Mouse (Mus musculus) urinary bladder, postnatal 25 days (tissue): Measurements from ENCODE around the gene Gpr183.

Source experiments
- DNase-seq: peaks from one replicate; pipeline ENCODE4 v3.0.0; 2022; ENCODE audit warnings: low spot score

Gpr183 gene

GRCm38 (mm10) chr14:121964990-121965389 is at the start of gene Gpr183:
Gene Gpr183 (minus strand): TSS chr14:121965195.
- DNase-seq, result no peak

- no peak for DNase-seq
These were observed 48.5 kb upstream of the Gpr183 start for GRCm38 (mm10) chr14:122013417-122013951.

GRCm38 (mm10) chr14:122012814-122013213 is 47.8 kb upstream of the Gpr183 start:
- no peak for DNase-seq

GRCm38 (mm10) chr14:122012193-122012592 is 47.2 kb upstream of the Gpr183 start:
- no peak for DNase-seq

GRCm38 (mm10) chr14:122011768-122012167 is 46.8 kb upstream of the Gpr183 start:
- DNase-seq, result no peak

- no peak for DNase-seq
These were observed 45.3 kb upstream of the Gpr183 start for GRCm38 (mm10) chr14:122010301-122010700.

- no peak for DNase-seq
These were observed 44.5 kb upstream of the Gpr183 start for GRCm38 (mm10) chr14:122009502-122009901.

- no peak for DNase-seq
These were observed 43.3 kb upstream of the Gpr183 start for GRCm38 (mm10) chr14:122008261-122008660.

GRCm38 (mm10) chr14:122003812-122004211 is 38.8 kb upstream of the Gpr183 start:
- no peak for DNase-seq

- no peak for DNase-seq
These were observed 37.2 kb upstream of the Gpr183 start for GRCm38 (mm10) chr14:122002224-122002623.

- DNase-seq, result no peak
These were observed 35.5 kb upstream of the Gpr183 start for GRCm38 (mm10) chr14:122000346-122001105.

- no peak for DNase-seq
These were observed 34.5 kb upstream of the Gpr183 start for GRCm38 (mm10) chr14:121999455-121999854.

GRCm38 (mm10) chr14:121996786-121997185 is 31.8 kb upstream of the Gpr183 start:
- DNase-seq, result no peak

GRCm38 (mm10) chr14:121995557-121995870 is 30.5 kb upstream of the Gpr183 start:
- DNase-seq, result no peak

GRCm38 (mm10) chr14:121994846-121995556 is 30.0 kb upstream of the Gpr183 start:
- DNase-seq, result no peak

GRCm38 (mm10) chr14:121994171-121994700 is 29.2 kb upstream of the Gpr183 start:
- no peak for DNase-seq

- DNase-seq, result no peak
These were observed 28.6 kb upstream of the Gpr183 start for GRCm38 (mm10) chr14:121993616-121994015.

GRCm38 (mm10) chr14:121992395-121993280 is 27.6 kb upstream of the Gpr183 start:
- no peak for DNase-seq

- no peak for DNase-seq
These were observed 26.9 kb upstream of the Gpr183 start for GRCm38 (mm10) chr14:121991921-121992320.

- no peak for DNase-seq
These were observed 25.9 kb upstream of the Gpr183 start for GRCm38 (mm10) chr14:121990897-121991296.

GRCm38 (mm10) chr14:121989869-121990268 is 24.9 kb upstream of the Gpr183 start:
- no peak for DNase-seq

- no peak for DNase-seq
These were observed 24.3 kb upstream of the Gpr183 start for GRCm38 (mm10) chr14:121989331-121989730.
